Mouse (Mus musculus) cerebellum, adult 9-11 months (tissue): ENCODE measurements around the gene Gstm5.
"Not testable (repeated sequence)": the region's sequence is repeated elsewhere in the genome, so short reads cannot be mapped to it uniquely, and the experiment has no call there.

ENCODE experiments used
- DNase-seq: peaks from one replicate; pipeline ENCODE4 v3.0.0; 2022

The Gstm5 gene

GRCm38 (mm10) chr3:107895720-107896569 is at the start of gene Gstm5:
Gene Gstm5, plus strand, starts transcription at chr3:107895821.
- DNase-seq: peak; percentile 85

- no peak for DNase-seq
Measured at GRCm38 (mm10) chr3:107846175-107846574, 49.4 kb upstream of the Gstm5 start.

- DNase-seq: no peak
Measured at GRCm38 (mm10) chr3:107846835-107847234, 48.8 kb upstream of the Gstm5 start.

- DNase-seq: no peak
Measured at GRCm38 (mm10) chr3:107848126-107848525, 47.5 kb upstream of the Gstm5 start.

GRCm38 (mm10) chr3:107849000-107849692 is 46.5 kb upstream of the Gstm5 start:
- DNase-seq: no peak

GRCm38 (mm10) chr3:107849693-107850031 is 46.0 kb upstream of the Gstm5 start:
- DNase-seq: no peak

- peak; percentile 47 for DNase-seq
Measured at GRCm38 (mm10) chr3:107850418-107851031, 45.1 kb upstream of the Gstm5 start.

- DNase-seq: no peak
Measured at GRCm38 (mm10) chr3:107852786-107853185, 42.8 kb upstream of the Gstm5 start.

GRCm38 (mm10) chr3:107853232-107854181 is 42.1 kb upstream of the Gstm5 start:
- DNase-seq: no peak

- DNase-seq: no peak
Measured at GRCm38 (mm10) chr3:107855368-107855767, 40.3 kb upstream of the Gstm5 start.

- DNase-seq: no peak
Measured at GRCm38 (mm10) chr3:107857646-107858045, 38.0 kb upstream of the Gstm5 start.

GRCm38 (mm10) chr3:107861483-107861882 is 34.1 kb upstream of the Gstm5 start:
- DNase-seq: not testable (repeated sequence)

GRCm38 (mm10) chr3:107862471-107862870 is 33.1 kb upstream of the Gstm5 start:
- DNase-seq: no peak

- DNase-seq: no peak
Measured at GRCm38 (mm10) chr3:107863471-107863870, 32.1 kb upstream of the Gstm5 start.

GRCm38 (mm10) chr3:107863898-107864603 is 31.6 kb upstream of the Gstm5 start:
- peak; percentile 84 for DNase-seq

GRCm38 (mm10) chr3:107865364-107866091 is 30.1 kb upstream of the Gstm5 start:
- DNase-seq: no peak

- peak; percentile 73 for DNase-seq
Measured at GRCm38 (mm10) chr3:107867086-107867485, 28.5 kb upstream of the Gstm5 start.

GRCm38 (mm10) chr3:107868452-107868851 is 27.2 kb upstream of the Gstm5 start:
- DNase-seq: no peak

GRCm38 (mm10) chr3:107869097-107869496 is 26.5 kb upstream of the Gstm5 start:
- no peak for DNase-seq

- no peak for DNase-seq
Measured at GRCm38 (mm10) chr3:107869925-107870324, 25.7 kb upstream of the Gstm5 start.
